Mouse (Mus musculus) regulatory T cell (primary cell): ENCODE measurements at regions not wholly inside any gene's neighbourhood (a gene's known extent, or its start where the extent isn't known, plus 50 kb on each side); places are given as distances from the start of the nearest gene placed in this dataset.
"Not testable (repeated sequence)": the region's sequence is repeated elsewhere in the genome, so short reads cannot be mapped to it uniquely, and the experiment has no call there.

Experiments used
- in situ Hi-C: fragments of 300-600 bp; cut with MboI, MseI; formaldehyde crosslinking; loops from one replicate; pipeline ENCODE4 v1.15.1; 2025; ENCODE audit warnings: high pct_unique_total_duplicates

DNA sequence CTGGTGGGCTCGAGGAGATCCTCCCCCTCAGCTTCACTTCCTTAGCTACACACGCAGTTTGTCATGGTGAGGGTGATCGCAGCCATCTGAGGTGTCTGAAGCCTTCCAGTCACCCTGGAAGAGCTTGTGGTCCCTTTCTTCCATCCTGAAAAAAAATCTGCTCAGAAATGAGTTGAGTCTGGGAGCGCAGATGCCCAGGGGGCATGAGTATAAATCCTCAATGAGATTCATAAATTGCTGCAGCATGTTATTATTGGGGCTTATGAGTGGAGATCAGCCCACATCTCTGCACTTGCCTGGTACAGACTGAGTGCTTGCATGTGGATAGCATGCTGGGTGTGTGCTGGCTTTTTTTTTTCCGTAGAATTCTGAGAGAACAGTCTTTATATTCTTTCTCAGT is 247.6 kb downstream of the Enc1 start:
- in situ Hi-C loops = no loop called here

DNA sequence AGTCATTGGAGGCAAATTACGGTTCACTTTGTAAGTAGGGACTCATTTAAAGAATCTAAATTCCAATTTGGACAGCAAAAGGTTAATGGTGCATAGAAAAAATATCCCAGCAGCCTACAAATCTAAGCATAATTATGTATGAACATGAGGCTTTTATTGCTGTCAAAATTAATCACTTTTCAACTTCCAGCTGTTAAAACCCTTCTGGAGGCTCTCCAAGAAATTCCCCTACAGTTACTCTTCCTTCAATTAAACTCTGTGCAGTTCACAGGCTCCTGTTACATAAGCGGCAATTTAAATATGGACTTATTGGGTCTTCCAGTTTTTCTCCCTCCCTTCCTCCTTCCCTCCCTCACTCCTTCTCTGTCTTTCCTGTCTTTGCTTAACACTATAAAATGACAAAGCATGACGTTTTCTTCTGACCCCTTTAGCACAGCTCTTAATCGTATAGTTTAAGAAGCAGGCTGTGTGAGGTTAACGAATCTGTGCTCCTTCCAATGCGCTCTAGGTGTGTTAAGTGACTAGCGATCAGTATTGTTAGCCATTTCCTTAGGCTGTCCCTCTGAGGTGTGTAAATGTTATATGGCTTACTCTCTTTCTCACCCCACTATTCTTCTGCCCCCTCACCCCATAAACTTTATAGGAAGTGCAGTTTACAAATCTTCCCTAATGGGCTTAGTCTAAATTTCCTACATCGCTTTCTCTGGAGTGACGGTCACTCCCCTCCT is 247.0 kb downstream of the Enc1 start:
- in situ Hi-C loops = no loop called here

DNA sequence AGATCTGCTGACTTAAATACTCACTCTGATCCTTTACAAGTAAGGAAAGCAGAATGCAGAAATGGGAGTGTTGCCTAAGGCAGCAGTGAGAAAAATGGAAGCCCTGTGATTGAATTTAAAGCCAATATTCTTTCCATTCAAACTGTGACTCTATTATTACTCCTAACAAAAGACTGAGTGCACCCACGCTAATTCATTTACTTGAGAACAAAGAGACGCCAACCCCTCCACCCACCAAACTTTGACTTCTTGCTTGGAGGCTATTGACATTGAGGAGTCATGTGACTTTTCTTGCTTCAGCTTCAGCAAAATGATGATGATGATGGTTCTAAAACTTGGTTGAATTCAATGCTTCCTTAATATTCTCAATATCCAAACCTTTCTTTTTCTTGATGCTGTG is 245.6 kb downstream of the Enc1 start:
- in situ Hi-C loops = no loop called here

DNA sequence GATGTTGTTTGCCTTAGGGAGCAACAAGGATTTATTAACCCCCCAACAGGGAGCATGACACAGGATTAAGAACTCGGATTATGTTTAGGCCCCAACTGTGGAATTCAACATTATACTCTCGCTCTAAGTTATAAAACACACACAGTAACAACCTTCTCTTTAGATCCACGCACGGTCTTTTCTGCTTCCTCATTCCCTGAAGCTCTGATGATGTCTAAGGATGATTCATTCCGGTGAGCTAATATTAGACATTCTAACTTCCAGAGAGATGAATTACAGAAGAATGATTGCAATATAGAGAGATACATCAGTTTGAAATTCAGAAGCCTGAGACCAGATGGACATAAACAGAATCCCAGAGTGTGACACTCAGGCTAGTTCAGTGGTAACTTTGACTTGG is 245.0 kb downstream of the Enc1 start:
- in situ Hi-C loops = no loop called here

DNA sequence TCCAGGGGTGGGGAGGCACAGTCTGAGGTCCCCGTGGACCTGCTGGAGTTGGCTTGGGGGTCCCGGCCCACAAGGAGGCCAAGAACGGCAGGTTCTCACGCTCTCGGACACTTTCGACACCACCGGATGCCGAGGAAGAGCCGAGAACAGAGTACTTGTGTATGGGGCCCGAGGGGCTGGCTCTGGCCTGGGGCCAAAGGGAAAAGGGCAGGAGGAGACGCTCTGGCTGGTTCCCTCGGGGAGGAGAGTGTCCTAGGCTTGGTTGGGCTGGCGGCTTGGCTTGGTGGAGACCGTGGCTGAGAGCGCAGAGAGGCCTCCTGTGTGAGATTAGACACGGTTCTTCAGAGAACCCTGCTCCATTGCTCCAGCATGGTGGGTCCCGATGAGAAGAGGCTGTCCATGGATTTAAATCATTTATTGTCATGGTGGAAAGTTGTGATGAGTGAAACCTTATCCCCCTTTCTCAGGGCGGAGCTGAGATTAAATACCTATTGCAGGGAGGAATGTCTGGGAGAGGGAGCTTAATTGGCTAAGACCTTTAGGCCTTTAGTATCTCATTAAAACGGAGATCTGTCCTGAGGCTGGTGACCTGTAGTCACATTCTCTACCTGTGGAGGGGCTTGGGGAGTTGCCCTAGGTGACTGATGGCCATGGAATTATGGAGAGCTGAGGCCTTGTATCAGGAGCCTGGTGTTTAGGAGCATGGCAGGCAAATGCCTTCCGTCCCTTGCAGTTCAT is 244.1 kb downstream of the Enc1 start:
- in situ Hi-C loops = no loop called here

DNA sequence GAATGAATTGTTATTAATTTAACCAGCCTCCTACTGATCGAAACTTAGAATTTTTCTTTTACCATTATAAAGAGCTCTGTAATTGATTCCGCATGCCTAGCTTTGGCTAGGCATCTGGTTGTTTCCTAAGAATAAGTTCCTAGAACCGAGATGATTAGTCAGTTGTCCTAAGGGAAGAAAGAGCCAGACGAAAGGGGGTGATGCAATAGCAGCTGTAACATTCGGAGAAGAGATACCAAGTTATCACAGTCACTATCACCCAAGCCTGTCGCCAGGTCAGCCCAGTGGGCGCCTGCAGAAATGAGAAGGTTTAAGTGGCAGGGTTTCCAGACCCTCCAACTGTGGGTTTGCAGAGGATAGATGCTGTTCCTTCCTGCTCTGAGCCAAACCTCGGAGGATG is 242.8 kb downstream of the Enc1 start:
- in situ Hi-C loops = no loop called here

DNA sequence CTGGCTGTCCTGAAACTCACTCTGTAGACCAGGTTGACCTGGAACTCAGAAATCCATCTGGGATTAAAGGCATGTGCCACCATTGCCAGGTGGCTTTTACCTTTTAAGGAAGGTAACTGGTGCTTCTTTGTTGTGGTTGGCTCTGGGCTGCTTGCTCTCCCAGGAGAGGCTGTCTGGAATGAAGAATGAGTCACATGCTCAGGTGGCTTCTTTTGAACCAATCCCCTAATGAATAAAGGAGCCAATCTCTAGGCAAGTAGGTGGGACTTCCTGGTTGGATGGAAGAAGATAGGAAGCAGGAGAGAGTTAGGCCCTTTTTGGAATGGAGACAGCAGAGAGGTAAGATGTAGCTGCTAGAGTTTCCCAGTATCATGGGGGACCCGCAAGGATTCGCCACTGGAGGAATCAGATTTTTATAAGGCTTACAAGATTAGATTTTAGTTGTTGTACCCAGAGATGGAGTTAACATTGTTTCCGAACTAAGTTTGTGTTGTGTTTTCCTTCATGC is 241.6 kb downstream of the Enc1 start:
- in situ Hi-C loops = no loop called here

DNA sequence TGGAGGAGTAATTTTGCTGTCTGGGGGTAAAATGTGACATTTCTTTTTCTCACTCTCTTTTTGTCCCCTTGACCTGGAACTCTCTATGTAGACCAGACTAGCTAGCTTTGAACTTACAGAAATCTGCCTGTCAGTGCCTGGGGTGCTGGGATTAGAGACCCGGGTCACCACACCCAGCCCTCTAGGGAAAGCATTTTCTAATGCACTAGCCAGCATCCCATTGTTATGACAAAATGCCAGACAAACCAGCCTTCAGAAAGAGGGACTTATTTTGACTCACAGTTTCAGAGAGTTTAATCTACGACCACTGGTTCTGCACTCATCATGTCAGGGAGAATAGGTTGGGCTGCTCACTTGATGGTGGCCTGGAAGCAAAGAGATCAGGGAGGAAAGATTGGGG is 240.4 kb downstream of the Enc1 start:
- in situ Hi-C loops = no loop called here

DNA sequence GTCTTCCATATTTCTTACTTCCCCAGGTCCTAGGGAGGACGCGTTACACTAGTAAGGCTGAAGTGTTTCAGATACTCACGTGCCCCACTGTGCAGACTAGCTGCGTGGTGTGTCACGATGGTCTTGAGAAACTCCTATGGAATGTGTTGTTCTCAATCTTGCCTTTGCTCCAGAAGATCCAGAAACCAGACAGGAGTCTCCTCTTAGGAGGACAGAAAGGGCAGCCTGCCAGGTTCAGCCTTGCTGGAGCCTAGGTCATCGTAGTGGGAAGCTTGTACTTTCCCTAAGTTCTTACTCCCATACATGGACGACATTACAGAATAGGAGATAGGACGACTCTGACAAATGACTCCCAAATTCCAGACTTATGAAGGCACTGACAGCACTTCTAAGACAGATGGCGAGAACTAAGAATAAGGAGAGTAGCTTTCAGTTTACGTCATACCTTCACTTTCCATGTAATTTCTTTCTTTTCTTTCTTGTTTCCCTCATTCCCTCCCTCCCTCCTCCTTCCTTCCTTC is 238.2 kb downstream of the Enc1 start:
- in situ Hi-C loops = no loop called here

DNA sequence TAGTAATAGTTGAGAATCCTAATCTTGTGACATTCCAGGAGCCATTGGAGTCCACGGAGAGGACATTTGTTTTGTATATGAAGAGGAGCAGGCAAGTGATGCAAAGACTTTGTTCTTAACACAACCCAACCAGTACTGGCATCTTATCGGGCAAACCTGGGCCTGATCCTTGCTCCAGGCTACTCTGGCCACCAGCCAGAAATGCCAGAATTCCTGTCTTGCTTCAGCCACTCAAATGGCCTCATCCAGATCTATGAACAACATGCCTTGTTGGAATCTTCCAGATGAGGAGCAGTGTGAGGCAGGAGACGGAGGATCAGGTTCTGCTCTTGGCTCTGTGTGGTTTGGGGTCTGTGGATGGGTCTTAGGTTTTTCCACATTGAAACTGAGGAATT is 233.1 kb downstream of the Enc1 start:
- in situ Hi-C loops = no loop called here

DNA sequence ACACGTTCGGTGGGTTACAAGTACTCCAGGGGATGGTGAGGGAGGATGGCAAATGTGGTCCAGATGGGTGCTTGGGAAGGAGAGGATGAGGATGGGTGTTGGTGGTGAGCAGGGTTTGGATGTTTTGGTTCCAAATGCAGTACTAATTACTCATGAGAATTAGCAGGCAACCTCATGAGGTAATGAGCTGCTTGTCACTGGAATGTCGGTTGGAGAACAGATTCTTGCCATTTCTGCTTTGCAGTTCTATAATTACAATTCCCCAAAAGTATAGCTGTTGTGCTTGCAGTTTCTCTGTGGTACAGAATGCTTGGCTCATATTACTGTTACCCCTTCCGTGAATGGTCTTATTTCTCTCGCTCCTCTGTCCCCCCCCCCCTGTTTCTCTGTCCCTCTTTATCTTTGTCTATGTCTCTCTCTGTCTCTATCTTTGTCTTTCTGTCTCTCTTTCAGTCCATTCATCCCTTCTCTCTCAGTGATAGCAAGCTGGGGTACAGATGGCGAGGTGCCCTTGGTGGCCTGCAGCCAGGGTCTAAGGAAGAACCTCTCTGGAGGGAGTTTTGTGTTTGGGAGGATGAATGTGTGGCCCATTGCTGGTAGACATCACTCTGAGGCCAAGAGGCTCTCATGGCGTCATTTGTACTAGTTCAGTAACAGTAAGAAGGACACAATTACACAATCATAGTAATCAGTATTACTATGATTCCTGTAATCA is 232.5 kb downstream of the Enc1 start:
- in situ Hi-C loops = no loop called here

DNA sequence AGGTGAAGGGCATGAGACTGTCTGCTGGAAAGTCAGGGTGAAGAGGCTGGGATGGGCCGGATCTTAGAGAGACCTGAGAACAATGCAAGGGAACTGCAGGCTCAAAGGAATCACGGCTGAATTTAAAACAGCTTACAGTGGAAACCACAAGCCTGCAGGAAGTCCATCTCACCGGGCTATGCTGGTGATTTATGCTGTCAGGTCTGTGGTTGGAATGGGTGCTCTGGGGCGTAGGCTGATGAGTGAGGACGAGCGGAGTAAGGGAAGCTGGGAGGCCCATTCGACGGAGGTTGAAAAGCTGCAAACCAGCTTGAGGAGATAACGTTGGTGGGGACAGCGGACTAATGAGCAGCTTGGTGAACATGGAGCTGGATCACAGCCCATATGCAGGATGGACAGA is 229.1 kb downstream of the Enc1 start:
- in situ Hi-C loops = no loop called here

DNA sequence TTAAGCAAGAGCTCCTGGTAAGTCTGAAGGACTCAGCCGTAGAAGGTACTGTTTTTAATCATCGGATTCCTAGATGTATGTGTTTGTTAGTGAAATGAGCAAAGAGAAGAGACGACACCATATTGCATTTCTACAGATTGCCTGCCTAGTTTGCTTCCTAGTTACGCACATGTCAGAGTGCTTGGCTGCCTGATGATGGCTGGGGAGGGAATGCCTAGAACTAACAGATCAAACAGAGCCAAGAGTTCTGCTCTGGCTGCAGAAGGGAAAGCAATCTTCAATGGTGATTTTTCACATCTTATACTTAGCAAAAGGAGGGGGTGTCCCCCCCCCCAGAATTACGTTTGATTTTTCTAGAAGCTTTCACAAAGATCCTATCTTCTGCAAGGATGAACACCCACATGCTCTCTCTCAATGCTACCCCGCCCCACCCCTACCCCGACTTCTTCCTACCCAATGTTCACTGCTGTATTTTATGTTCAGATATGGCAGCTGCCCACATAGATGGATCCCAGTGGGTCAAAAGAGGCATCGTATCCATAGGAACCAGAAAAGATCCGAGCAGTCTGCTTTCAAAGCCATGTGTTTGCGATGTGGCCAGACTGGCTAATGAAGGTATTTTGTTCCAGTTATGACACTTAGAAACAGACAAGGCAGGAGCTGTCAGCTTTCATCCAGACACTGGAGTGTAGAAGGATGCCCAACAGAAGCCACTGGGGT is 228.1 kb downstream of the Enc1 start:
- in situ Hi-C loops = no loop called here

DNA sequence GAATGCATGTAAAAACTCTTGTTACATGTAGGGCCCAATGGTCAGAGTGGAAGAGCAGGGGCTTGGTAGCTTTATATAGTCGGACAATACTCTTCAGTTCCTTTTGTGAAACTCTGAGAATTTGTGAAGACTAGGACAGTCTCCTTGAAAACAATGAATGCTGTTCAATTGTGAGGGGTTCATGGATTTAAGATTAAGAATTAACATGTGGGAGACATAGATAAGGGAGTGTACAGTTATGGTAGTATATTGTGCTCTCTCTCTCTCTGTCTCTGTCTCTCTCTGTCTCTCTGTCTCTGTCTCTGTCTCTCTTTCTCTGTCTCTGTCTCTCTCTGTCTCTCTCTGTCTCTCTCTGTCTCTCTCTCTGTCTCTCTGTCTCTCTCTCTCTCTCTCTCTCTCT is 225.7 kb downstream of the Enc1 start:
- in situ Hi-C loops = not testable (repeated sequence)

DNA sequence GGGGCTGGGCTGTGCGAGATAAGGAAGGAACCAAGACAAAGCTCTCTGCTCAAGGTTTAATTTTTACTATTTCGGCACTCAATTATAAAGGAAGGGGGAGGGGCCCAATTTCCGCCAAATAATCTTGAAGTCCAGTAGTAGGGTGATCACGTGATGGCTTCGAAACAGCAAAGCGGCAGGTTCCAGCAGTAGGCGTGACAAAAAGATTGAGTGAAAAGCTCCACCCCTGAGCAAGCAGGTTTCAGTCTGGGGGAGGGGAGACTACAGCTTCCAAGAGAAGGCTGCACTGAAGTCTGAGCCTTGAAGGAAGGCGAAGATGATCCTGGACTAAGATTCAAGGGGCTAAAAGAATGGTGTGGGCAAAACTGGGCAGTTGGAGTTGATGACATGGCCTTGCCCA is 222.9 kb downstream of the Enc1 start:
- in situ Hi-C loops = no loop called here

DNA sequence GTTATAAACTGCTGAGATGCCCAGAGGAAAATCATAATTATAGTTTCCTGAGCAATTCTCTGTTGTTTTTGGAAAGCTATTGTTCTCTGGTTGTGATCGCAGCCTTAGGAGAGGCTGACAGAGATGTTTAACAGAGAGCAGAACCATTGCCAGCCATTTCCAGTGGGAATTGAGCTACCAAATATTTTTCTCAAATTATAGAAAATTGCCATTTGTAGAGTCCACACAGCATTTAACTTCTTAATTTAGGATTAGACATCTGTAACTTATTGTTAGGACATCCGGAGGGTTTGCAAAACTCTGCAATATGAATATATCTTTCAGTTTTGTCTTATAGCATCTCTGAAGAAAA is 222.0 kb downstream of the Enc1 start:
- in situ Hi-C loops = no loop called here

DNA sequence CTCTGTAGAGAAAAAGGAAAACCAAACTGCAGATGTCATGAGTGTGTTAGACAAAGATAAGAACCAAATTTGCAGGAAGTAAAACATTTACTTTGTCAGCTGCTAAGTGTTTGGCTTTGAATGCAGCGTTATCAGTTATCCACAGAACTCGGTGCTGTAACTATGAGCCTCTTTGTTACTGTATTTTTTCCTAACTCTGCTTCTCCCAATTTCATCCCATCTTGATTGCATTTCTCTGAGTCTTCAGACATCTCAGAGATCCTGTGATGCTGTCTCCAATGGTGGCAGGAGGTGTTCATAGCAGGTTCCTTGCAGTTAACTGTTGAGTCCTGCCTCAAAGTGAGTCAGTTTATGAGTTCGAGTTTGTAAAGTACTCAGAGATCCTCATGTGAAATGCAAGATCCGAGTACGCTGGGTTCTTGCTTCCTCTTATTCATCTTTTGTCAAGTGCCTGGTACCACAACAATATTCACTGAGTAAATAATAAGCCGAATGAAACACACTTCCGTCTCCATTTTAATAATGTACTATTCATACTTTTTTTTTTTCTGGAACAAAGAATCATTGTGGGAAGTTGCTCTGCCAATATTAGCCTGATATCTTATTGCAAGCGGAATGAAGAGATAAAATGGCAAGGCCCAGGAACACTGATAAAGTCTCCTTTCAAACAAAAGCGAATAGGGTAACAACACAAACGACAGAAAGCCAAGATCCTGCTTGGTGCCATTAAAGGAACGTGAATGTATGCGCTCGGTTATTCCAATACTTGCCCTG is 221.4 kb downstream of the Enc1 start:
- in situ Hi-C loops = no loop called here

DNA sequence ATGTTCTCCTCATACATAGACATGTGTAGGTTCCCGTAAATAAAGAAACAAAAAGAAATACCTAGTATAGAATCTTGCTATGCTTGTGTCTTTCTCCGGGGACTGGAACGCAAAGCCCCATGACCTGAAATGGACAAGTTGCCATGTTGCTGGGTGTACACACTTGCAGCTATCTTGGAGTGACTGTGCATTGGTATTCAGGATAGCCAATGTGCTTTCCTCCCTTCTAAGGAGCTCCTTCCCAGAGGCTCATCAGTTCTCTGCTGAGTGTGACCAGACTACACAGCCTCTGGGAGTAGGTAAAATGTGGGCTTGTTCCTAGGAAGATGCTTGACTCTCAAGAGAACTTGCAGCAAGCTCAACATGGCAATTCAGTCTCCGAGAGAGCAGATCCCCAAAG is 220.3 kb downstream of the Enc1 start:
- in situ Hi-C loops = no loop called here

DNA sequence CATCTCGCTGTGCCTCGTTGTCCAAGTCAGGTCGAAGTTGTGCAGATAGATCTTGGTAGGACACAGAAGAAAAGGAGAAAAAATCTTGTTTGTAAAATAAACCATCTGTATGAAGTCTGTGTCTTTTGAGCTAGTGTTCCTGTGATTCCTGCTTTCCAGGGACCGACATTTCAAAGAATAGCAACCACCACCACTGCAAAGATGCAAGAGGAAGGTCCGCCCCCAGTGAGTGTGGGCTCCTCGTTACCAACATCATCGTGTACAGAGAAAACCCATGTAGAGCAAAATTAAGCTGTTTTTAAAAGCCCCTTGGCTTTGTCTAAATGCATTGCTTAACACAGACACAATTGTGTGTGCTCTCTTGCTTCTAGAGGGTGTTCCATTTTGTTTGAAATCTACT is 218.2 kb downstream of the Enc1 start:
- in situ Hi-C loops = no loop called here

DNA sequence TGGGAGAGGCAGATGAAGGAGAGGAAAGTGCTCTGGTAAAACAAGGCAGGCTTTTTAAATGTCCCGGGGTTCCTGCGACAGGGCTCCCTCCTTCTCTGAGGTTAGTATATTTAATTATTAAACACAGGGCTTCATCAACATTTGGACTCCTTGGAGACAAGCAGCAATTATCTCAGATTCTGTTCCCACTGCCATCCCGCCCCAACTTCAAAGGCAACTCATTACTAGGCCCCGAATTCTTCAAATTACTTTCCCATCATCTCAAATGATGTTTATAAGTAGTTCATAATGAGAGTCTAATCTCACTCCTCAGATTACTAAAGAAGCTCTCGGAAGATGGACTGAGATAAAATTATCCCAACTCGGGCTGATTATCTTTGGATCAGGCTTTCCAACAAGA is 215.1 kb downstream of the Enc1 start:
- in situ Hi-C loops = no loop called here

DNA sequence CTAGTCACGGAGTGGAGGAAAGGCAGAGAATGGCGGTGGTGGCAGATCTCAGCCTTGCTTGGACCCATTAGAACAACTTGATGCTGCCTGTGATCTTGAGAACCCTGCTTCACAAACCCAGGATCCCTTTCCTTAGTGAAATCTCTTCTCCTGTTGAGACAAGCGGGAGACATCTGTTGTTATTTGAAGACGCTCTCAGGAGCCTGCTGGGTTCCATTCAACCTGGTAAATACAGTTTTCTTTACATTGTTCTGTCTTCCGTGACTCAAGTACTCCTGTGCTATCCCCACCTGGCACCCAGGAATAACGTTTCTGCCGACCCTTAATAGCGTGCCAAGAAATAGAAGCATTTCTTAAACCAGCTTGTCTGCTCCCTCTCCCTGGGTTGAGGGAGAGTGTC is 213.8 kb downstream of the Enc1 start:
- in situ Hi-C loops = no loop called here
